Mouse (Mus musculus): ENCODE measurements around the gene Scnn1b.

Gene Scnn1b

DNA sequence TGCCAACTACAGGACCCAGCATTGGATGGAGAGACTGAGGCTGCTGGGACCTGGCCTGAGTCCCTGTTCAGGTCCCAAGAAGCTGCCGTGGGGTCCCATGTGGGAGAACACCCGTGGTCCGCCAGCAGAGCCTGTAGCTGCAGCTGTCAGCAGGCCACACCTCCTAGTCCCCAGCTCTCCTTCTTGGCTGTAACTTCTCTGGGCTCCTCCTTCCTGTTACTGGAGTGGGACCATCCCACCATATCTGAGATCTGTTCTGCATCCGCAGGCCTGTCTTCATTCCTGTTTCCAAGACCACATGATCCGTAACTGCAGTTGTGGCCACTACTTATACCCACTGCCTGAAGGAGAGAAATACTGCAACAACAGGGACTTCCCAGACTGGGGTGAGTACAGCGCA, 49.1 kb downstream of the Scnn1b start:
- DNase-seq (ENCODE audit: low spot score) = no peak

DNA sequence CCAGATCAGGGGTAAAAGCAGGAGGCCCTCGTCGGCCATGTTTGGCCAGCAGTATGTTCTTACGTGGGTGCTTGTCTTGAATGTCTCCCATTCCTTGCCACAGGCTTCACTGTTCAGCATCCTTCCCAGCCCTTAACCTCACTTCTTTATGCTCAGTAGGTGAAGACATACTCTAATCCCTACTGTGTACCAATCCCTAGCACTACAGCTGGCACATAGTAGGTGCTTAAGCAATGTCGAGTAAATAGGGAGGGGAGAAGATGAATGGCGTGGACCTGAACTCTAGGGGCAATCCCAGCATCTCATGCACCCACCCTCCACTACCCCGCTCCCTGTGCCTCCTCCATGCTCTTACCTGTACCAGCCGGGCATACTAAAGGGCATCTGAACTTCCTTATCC, 59.5 kb downstream of the Scnn1b start:
- no peak for DNase-seq (ENCODE audit: low spot score)

DNA sequence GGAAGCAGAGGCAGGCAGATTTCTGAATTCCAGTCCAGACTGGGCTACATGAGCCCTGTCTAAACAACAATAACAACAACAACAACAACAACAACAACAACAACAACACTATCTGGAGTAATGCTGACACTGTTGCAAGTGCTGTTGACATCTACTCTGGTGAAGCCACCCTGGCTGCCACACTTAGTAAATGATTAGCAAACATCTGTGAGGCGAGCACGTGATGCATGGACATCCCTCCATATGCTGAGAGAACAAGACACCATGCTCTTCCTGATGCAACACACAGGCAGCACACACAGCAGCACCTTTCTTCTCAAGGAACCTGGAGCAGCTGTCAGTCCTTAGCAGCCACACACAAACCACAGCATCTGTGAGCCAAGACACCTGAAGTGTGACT, 63.0 kb downstream of the Scnn1b start:
- DNase-seq (ENCODE audit: low spot score) = no peak

DNA sequence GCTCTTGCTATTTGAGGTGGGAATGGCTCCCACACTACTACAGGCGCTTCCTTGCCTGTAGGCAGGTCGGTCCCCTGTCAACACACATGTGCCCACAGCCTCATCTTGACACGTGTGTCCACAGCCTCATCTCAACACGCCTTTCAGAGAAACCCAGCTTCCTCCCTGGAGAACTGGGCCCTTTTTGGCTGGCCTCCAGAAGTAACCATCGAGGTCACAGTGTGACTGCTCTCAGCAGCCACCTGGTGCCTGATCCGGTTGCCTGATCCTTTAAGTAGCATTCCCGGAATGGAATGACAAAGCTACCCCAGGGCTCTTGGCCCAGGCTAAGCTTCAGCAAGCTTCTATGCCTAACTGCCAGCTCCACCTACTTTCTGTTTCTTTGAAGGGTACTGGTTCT, 66.4 kb downstream of the Scnn1b start:
- no peak for DNase-seq (ENCODE audit: low spot score)

DNA sequence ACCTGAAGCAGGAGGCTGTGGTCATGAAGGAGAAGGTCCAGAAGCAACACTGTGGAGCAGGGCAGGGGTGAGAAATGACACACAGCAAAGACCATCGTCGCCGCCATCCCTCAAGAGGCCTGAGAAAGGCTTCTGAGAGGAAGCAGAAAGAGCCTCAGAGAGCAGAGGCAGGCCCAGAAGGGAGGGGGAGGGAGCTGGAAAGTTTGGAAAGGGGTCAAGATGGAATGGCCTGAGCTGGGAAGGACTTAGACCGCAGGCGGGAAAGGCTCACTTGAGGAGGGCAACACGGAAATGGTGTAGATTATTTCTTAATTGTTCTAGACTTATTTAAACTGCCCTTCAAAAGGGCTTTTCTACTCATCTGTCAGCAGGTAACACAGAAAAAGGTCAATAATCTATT, 68.8 kb downstream of the Scnn1b start:
- no peak for DNase-seq (ENCODE audit: low spot score)

DNA sequence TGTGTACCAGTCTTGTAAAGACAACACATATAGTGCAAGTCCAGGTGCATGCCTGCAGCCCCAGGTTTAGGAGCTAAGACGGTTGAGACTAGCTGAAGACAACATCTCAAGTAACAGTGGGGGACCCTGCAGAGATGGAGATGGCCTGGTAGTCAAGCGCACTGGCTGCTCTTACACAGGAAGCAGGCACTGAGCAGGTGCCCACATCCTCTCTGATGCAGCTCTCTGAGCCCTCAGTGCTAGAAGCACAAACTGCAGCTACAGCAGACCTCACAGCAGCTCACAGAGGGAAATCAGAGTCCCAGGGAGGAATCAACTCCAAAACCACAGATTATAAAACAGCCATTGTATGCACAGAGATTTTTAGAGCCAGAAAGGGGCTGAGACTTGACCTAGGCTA, 69.5 kb downstream of the Scnn1b start:
- DNase-seq (ENCODE audit: low spot score) = no peak

DNA sequence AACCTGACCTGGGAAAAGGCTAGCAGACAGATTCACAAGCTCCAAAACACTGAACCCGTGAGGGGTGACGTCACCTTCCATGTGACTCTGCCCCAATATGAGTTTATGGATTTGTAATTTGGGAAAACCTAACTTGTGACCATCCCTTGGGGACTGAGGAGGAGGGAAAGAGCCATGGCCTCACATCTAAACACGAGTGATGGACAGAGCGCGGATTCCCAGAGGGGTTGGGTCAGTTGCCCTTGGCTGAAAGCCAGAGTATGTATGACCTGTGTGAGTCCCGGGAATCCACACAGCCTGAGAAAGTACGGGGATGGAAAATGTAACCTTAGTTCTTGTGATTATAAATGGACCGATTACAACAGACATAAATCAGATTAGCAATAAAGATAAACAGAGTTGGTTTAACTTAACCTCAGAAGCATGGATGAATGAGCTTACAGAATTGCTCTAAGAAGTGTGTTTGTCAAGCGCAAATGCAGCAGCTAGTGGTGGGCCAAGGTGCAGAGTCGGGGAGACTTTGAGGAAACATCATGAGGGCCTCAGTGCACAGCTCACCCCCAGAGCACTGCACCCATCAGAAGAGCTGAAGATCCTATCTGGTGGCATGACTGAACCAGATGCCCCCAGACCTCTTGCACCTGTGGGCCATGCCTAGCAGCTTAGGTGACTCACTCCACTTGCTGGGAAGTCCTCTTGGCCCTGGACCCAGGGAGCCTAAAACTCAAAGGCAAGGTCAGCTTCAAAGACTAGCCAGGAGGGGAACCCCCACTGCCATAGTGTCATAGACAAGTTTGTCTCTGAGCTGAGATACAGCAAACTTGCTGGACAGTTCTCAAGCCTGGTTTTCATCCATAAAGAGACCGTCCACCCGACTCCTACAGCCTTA, 71.3 kb downstream of the Scnn1b start:
- no peak for DNase-seq (ENCODE audit: low spot score)

DNA sequence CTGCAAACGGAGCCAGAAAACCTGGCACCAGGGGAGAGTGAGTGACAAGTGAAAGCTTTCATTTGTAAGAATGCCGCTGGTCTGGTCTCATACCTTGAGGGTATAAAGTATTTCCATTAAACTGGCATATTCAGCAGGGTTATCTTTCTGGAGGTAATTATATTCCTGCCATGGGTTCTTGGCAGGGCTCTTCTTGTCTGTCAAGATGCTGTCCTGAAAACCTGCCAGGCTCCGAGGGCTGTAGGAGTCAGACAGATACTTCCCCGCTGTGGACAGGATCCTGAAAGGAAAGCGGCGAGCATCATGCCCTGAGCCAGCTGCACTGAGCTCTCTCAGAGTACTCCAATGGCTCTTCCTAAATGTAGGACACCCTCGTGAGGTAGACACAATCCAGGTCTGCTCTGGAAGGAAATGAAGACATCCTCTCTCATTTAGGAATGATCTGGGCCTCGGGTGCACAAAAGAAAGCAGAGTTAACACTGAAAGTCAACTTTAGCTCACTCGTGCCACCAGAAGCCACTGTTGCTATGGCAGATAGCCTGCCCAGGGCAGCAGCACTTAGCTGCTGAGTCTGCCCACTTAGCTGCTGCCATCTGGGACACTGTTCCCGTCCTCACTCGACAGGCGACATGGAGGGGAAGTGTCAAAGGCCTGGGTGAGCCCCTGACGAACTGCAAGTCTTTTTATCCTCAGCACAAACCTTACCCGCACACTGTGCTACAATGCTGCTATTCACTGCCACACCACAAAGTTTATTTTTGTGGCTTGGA, 72.2 kb downstream of the Scnn1b start:
- no peak for DNase-seq (ENCODE audit: low spot score)

DNA sequence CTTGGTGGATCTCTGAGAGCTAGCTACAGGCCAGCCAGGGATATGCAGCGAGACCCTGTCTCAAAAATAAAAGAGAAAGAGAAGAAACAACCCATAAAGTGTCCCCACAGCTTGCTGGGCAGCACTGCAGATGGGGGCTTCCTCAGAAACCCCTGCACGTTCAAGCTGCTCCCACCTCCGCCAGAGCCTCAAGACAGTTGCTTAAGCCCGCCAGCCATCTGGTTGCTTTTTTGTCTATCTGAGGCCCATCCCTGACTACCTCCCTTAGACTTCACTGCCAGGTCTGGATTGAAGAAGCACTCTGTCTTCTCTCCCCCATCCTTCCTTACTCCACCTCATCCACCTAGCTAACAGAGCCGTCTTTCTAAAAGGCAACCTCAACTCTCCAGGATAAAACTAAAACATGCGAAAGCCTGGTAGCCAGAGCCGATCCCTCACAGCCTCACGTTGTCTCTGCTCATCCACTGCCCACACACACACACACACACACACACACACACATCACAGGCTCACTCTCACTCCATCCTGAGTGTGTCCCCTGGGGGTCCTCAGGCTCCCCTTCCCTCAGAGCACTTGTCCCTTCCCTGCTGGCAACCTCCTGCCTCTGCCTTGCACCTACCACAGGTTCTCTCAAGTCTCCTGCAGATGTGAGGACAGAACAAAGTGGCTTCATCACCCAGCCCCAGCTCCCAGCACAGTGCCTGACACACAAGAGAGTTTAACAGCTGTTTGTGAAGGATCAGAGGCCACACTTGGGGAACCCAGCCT, 73.5 kb downstream of the Scnn1b start:
- no peak for DNase-seq (ENCODE audit: low spot score)

DNA sequence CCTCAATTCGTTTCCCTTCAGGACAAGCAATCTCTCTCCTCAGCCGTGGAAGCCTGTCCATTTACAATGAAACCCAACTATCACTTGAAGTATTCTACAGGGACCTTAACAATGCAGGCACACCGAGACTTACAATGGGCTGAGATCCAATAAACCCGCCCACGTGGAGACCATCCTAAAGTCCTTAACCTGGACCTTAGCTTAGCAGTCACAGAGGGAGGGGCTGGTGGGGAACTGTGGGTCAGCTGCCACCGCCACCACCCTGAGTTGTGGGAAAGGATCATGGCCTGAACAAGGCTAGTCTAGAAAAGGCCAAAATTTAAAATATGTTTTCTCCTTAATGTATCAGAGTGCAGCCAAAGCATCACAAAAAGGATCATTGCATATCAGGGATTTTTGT, 74.4 kb downstream of the Scnn1b start:
- DNase-seq (ENCODE audit: low spot score) = no peak

DNA sequence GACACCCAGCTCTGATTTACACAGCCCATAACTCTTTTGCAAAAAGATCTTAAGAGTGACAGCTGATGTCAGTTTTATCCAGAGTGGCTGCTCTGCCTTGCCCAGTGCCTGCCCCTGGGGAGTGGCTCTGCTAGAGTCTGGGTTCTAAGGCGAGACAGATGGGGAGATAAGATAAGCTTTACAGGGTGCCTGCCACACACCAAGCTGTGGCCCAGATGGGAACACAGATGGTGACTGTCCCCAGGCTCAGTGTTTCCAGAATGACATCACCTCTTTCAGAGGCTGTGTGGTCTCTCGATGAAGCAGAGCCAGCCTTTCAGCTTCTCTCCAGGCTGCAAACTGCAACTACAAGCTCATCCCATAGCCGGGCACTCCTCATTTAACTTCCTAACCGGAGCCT, 74.9 kb downstream of the Scnn1b start:
- DNase-seq (ENCODE audit: low spot score) = peak; percentile 26

DNA sequence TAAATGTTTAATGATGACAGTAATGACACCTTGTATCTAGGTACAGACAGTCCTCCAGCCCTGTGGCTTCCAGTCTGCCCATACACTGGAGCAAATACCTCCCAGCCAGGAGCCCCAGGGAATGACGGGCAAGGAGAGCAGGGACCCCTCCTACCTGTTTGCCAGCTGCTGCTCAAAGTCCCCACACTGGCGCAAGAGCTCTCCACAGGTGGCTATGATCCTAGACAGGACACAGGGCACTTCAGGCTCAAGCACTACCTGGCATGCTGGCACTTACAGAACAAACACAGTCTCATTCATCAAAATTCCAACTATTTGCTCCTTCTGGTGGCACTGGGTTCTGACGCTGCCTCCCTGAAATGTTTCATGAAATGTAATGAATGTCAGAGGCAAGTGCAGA, 76.2 kb downstream of the Scnn1b start:
- DNase-seq (ENCODE audit: low spot score) = no peak

DNA sequence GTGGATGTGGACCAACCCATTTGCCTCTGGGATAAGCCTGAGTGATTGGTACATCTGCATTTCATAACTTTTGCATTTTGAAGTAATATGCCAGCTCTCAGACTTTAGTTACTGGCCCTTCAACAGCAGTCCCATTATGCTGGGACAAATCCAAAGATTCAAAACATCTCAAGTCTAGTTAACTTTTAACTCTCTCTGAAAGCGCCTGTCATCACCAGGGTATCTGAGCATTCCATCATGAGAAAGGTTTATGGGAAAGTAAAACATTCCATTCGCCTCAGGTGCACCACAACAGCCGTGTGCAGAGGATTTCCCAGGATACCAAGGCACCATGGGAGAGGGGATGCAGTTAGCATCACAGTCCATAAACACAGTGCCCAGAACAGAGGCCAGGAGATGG, 76.8 kb downstream of the Scnn1b start:
- DNase-seq (ENCODE audit: low spot score) = no peak

DNA sequence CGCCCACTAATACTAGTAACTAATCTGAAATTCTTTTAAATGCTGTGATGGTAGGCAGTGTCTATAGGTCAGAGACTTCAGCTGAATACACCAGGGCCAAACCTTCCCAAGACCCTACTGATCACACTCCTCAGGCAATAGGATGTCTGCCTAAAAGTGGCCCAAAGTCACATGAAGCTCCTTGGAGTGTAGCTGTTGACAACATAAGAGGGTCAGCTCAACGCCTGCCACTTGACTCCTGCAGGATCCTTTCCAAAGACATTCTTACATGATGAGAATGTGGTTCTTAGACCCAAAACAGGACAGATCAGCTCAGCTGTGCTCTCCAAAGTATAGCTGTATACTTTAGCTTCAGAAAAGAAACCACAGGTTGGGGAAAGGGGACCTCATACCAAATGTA, 77.5 kb downstream of the Scnn1b start:
- no peak for DNase-seq (ENCODE audit: low spot score)

DNA sequence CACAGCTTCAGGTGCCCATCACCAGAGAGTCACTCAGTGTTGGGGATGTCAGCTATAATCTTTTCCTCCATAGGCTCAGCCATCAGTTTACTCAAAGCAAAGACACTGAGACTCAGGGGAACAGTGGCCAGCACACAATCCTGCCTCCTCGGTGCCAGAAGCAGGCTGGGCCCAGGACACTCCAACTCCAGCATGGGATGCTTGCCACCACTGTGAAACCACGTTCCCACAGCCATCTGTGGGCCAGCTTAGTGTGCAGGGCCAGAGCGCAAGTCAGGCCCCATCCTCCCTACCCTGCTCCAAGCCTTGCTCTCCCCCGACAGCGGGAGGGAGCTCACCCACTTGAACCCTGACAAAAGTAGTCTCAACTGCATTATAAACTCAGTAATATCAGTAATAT, 81.4 kb downstream of the Scnn1b start:
- DNase-seq (ENCODE audit: low spot score) = no peak

DNA sequence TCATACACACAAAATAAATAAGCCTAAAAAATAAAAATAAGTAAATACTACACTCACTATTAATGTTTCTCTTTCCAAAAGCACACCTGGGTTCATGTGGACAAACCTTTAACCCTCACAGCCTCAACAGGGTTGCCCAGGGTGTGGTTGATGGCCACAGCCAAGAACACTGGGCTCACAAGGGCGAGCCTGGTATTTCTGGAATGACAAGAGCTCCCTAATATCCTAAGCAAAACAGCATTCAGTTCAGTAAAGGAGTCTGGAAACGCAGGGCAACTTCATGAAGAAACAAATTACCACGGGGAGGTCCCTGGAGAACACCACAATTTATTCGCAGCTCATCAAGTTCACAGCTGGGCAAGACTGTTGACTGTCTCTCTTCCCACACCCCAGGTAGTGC, 82.7 kb downstream of the Scnn1b start:
- no peak for DNase-seq (ENCODE audit: low spot score)

DNA sequence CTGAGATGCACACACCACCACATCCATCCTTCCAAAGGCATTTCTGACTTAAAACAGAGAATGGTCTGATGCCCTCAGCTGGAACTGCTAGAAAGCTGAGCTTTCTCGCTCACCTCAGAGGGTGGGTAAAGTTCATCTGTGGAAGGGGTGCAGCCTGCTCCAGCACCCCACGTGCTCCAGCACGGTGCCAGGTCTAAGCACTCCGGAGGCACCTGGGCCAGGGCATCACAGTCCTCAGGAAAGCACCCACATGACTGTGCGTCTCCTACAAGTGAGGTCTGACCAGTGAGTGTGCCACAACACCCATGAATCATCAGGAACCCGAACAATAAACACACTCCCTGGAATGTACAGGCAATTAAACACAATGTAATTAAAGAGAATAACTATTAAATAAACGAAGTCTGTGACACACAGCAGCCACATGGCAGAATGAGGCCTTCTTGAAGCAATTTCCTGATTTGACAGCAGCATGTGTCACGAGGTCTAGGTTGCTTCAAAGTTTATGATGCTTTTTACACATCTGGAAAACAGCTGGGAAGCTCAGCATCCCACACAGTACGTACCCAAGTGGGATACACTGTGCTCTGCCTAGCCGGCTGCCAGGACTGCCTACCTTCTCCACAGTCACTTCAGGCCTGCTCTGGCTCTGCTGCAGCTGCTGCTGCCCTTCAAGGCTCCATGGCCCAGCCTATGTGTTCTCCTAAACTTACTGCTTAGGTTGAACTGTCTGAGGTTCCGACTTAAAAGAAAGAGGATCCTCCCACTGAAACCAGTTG, 90.2 kb downstream of the Scnn1b start:
- no peak for DNase-seq (ENCODE audit: low spot score)

DNA sequence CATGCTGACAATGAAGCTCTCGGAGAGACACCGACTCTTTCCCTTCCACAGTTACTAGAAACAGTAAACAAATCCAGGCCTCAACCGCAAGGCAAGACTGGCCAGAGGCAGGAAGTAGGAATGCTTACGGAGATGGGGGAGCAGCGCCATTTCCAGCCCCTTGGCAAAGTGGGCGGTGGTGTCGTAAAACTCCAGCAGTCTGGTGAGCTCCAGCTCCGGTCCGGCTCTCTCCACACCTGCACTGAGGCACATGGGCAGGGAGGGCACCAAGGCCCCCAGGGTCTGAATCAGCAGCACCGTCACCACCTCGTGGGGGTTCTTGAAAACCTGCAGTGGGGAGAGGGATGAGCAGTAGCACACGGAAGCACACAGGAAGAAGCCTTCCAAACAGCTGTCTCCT, 91.0 kb downstream of the Scnn1b start:
- no peak for DNase-seq (ENCODE audit: low spot score)

DNA sequence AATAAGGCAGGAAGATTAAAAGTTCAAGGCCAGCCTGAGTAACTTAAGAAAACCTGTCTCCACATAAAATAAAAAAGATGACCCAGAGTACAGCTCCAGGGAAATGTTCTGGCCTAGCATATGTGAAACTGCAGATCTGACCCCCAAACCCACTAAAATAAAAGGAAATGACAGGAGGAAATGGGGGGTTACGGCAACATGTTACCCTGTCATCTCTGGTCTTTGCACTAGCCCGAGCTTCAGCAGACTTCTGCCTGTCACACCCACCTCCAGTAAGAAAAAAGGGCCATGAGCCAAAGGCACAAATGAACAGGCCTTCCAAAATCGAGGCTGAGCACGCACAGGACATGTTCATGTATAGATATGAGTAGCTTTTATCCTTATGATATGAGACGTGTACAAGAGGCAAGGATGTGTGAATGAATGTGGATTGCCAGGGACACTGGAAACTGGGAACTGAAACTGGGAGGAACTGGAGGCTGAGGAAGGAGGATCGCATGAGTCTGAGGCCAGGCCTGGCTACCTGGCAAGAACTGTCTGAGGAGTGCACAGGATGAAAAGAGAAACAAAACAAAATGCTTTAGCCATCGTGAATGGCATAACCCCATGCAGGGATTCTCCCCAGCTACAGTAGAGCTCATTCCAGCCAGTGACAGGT, 97.2 kb downstream of the Scnn1b start:
- no peak for DNase-seq (ENCODE audit: low spot score)

DNA sequence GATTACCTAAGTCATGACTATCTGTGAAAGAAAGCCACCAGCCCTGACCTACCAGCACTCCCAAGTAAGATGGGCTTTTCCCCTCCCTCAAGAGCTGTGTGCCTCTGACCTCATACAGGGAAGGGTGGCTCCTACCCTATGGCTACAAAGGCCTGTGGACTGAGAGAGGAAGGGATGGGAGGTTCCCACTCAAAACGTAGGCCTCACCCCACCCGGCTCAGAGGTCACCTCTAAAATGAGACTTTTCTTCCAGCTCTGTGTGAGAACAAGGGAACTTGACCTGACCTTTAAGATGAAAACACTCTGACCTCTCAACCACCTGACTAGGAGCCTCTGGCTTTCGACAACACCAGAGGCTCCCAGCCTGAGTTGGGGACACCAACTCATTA, 97.7 kb downstream of the Scnn1b start:
- DNase-seq (ENCODE audit: low spot score) = no peak

DNA sequence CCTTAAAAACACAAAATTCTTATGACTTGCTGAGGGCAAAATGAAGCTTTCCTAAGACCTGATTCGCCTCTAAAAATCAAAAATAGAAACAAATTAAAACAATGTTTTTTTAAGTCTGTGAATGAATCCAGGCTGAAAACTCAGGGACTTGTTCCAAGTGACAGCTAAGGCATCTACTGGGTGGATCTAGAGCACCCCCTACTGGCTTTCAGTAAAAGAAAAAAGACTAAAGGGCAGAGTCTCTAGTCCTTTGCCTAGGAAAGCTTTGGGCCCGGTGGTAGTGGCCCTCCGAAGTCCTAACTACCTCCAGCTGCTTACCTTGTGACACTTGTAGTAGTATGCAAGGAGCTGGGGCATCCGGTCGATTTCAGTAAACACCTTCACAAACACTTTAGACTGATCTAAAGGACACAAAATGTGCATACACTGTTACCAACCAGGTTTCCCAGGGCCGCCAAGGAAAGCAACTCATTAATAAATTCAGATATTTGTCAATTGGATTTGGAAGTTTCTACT, 99.1 kb downstream of the Scnn1b start:
- DNase-seq (ENCODE audit: low spot score) = no peak

All from c-Kit-positive CD71-positive TER-119-positive erythroid progenitor cells, embryonic 14.5 days (primary cell).